Mouse (Mus musculus): ENCODE measurements around the gene Esp18.

GRCm38 (mm10) chr17:39363316-39363715, 42.8 kb upstream of the Esp18 start:
- TF ChIP-seq POLR2A (IDR thresholded peaks at IDR 0.05; ENCODE audit: low read depth, low read length) = no peak
- no peak for TF ChIP-seq CTCF (IDR thresholded peaks at IDR 0.05; ENCODE audit: extremely low read depth, insufficient read depth, insufficient read length, insufficient replicate concordance)

Measured in spleen, adult 2 months (tissue).